Mouse (Mus musculus) right cerebral cortex, adult 18-20 months (tissue): ENCODE results near the gene Ttc3.
"Not testable (repeated sequence)": the region's sequence is repeated elsewhere in the genome, so short reads cannot be mapped to it uniquely, and the experiment has no call there.

Experiments
- DNase-seq: peaks from one replicate; pipeline ENCODE4 v3.0.0; 2022; ENCODE audit warnings: mixed read lengths

Gene Ttc3

GRCm38 (mm10) chr16:94436801-94437200 is 66.4 kb downstream of the Ttc3 start:
- DNase-seq: no peak

GRCm38 (mm10) chr16:94441361-94441760 is 70.9 kb downstream of the Ttc3 start:
- no peak for DNase-seq

GRCm38 (mm10) chr16:94449151-94449550 is 78.7 kb downstream of the Ttc3 start:
- DNase-seq: no peak

GRCm38 (mm10) chr16:94449632-94450031 is 79.2 kb downstream of the Ttc3 start:
- DNase-seq: no peak

GRCm38 (mm10) chr16:94451545-94452488 is 81.4 kb downstream of the Ttc3 start:
- DNase-seq: no peak

GRCm38 (mm10) chr16:94452768-94453167 is 82.3 kb downstream of the Ttc3 start:
- DNase-seq: no peak

- no peak for DNase-seq
Measured at GRCm38 (mm10) chr16:94454146-94454545, 83.7 kb downstream of the Ttc3 start.

- peak; percentile 46 for DNase-seq
Measured at GRCm38 (mm10) chr16:94464067-94464466, 93.6 kb downstream of the Ttc3 start.

GRCm38 (mm10) chr16:94465900-94466299 is 95.5 kb downstream of the Ttc3 start:
- no peak for DNase-seq

GRCm38 (mm10) chr16:94466317-94466716 is 95.9 kb downstream of the Ttc3 start:
- DNase-seq: not testable (repeated sequence)

GRCm38 (mm10) chr16:94467337-94468055 is 97.1 kb downstream of the Ttc3 start:
- DNase-seq: no peak

- no peak for DNase-seq
Measured at GRCm38 (mm10) chr16:94468391-94468790, 98.0 kb downstream of the Ttc3 start.

GRCm38 (mm10) chr16:94472515-94472951 is 102.1 kb downstream of the Ttc3 start:
- peak; percentile 92 for DNase-seq

GRCm38 (mm10) chr16:94473086-94473822 is 102.8 kb downstream of the Ttc3 start:
- DNase-seq: peak; percentile 36

- no peak for DNase-seq
Measured at GRCm38 (mm10) chr16:94484752-94485535, 114.5 kb downstream of the Ttc3 start.

GRCm38 (mm10) chr16:94487341-94487740 is 116.9 kb downstream of the Ttc3 start:
- DNase-seq: no peak

GRCm38 (mm10) chr16:94489326-94489725 is 118.9 kb downstream of the Ttc3 start:
- peak; percentile 57 for DNase-seq

GRCm38 (mm10) chr16:94497176-94497575 is 126.8 kb downstream of the Ttc3 start:
- DNase-seq: not testable (repeated sequence)

- peak; percentile 80 for DNase-seq
Measured at GRCm38 (mm10) chr16:94497911-94498310, 127.5 kb downstream of the Ttc3 start.

- DNase-seq: no peak
Measured at GRCm38 (mm10) chr16:94504192-94504591, 133.8 kb downstream of the Ttc3 start.

GRCm38 (mm10) chr16:94507071-94507470 is 136.7 kb downstream of the Ttc3 start:
- DNase-seq: no peak

GRCm38 (mm10) chr16:94508769-94509168 is 138.4 kb downstream of the Ttc3 start:
- DNase-seq: no peak
